Comparison of ENCODE assay signal across 7 mouse cellular contexts in the genomic region with DNA sequence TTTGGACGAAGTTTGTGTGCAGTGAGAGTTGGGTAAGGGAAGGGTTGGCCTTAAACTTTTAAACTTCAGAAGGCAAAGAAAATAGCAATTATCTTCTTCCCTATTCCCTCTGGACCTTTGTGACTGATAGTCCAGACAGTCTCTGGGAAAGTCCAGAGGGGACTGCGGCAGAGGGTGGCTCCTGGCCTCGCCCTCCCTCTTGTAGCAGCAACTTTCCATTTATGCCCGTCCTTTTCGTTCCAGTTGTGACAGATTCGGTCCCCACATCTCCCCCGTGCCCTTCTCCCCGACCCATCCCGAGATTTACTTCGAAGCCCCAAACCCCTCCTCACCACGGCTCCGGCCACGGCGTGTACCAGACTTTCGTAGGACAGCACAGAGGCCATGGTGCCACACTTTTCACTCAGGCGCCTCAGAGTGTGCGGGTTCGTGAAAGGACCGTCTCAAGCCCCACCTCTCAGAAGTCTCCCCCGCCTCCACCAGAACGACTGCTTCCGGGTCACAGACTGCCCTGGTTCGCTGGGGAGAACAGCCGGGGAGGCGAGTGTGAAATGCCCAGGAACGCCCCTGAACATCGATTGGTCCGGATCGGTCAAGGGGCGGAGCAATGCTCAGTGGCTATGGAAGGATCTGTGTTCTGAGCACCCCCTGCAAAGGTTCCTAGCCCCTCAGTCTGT. TPM values are rescaled to one million over a fixed set of nuclear protein-coding genes. Genes with fewer than 3 reads are reported as not detected.
DNase-seq lines count a peak whose midpoint lies in the region; ATAC-seq lines count a peak whose summit lies in the region.

A gene (minus strand): TSS at position 468 of the 677 bp plus-strand sequence.

- H3K4me1 ChIP-seq in intestine, embryonic 15.5 days (replicated peaks): peaks cover 17% of the 10 kb centered on the region; the same call in 1 of the 2 replicates
- H3K4me1 ChIP-seq in midbrain, embryonic 10.5 days: peaks cover 40% of the 10 kb centered on the region

- peak within 1 kb of the TSS; percentile 59 for H3K4me3 ChIP-seq in intestine, embryonic 15.5 days (replicated peaks)
- peak within 1 kb of the TSS; percentile 77 for H3K4me3 ChIP-seq in midbrain, embryonic 10.5 days

- WGBS in intestine, embryonic 15.5 days: under 1% methylated on average over 30 of the region's 30 CpGs
- under 1% methylated on average over 30 of the region's 30 CpGs for WGBS in midbrain, embryonic 10.5 days

- H3K4me2 ChIP-seq in intestine, embryonic 15.5 days (replicated peaks): peak within 1 kb of the TSS; percentile 73

- H3K27ac ChIP-seq in intestine, embryonic 15.5 days: peak within 1 kb of the TSS; percentile 76
- peak within 1 kb of the TSS; percentile 89 for H3K27ac ChIP-seq in midbrain, embryonic 10.5 days (replicated peaks)

- peak; percentile 99 for ATAC-seq in intestine, embryonic 15.5 days

- intact Hi-C loops in gastrocnemius, postnatal 36 days (cut with DNase I): no loop called here
- intact Hi-C loops in left cerebral cortex, postnatal 25 days (cut with DNase I): no loop called here

- H3K9ac ChIP-seq in intestine, embryonic 15.5 days: peak within 1 kb of the TSS; percentile 59

- DNase-seq in adrenal gland, adult 18-20 months (ENCODE audit: low spot score in 2 of 2): peak; percentile 87 to 92
- peak; percentile 98 for DNase-seq in embryo, embryonic 11 days
- peak; percentile 87 to 95 for DNase-seq in gastrocnemius, postnatal 36 days
- DNase-seq in left cerebral cortex, postnatal 25 days (ENCODE audit: low spot score in 2 of 2): peak; percentile 89 to 96
- peak; percentile 96 for DNase-seq in midbrain, embryonic 10.5 days (ENCODE audit: low spot score)
- DNase-seq in right cerebral cortex, postnatal 4 days: peak; percentile 90

- H3K9me3 ChIP-seq in intestine, embryonic 15.5 days: no peaks in the 10 kb centered on the region
- no peaks in the 10 kb centered on the region for H3K9me3 ChIP-seq in midbrain, embryonic 10.5 days (replicated peaks)

- no peaks in the 10 kb centered on the region for H3K36me3 ChIP-seq in intestine, embryonic 15.5 days
- peaks cover 34% of the 10 kb centered on the region for H3K36me3 ChIP-seq in midbrain, embryonic 10.5 days

- no peaks in the 10 kb centered on the region for H3K27me3 ChIP-seq in intestine, embryonic 15.5 days (replicated peaks)
- no peaks in the 10 kb centered on the region for H3K27me3 ChIP-seq in midbrain, embryonic 10.5 days (ENCODE audit: low read depth, poor library complexity, severe bottlenecking)

RNA-seq across cellular contexts. Expression of the gene that starts here (rescaled TPM):
- 100 to 1,000 TPM in 1 of 2 experiments, 10 to 100 TPM in 1; 62.3 to 108 TPM for total RNA-seq in adrenal gland, adult 18-20 months (2021)
- total RNA-seq in gastrocnemius, postnatal 36 days (2021): 10 to 100 TPM in 1 of 2 experiments, 1 to 10 TPM in 1; 7.3 to 11.0 TPM
- 69.5 and 71.8 TPM in 2 replicates for polyA plus RNA-seq in intestine, embryonic 15.5 days (2015; fragmentation: Nextera tagmentation; extraction: Ambion mirVana)
- 10 to 100 TPM; 42.1 to 43.1 TPM for total RNA-seq in left cerebral cortex, postnatal 25 days (2021)
- polyA plus RNA-seq in midbrain, embryonic 10.5 days (2016; fragmentation: Nextera tagmentation; extraction: Ambion mirVana): 91.3 and 107 TPM in 2 replicates

Comparison
In these comparisons a context has a peak if more than half of its experiments do, and no peak if none do; other contexts are left out.
1. Peak in every context shown above with its lines: DNase-seq, ATAC-seq, H3K4me3 ChIP-seq and H3K27ac ChIP-seq.